In the genomic region with DNA sequence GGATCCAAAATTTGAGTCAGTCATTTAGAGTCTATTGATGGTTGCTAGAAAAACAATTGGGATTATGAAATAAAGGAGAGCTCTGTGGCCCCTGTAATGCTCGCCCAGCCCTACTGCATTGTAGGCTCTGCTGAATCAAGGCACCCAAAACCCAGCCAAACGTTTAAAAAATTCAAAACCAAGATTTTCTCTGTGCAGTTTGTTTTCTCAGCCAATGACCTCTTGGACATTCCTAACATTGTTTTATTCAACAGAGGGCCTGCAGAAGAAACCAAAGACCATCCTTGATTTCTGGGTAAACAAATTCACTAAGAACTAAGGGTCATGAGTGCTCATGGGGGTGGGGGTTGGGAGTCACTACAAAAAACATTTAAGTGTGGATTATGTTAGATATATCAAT, we compare ENCODE assay signal across 29 mouse cellular contexts. TPM values are rescaled to one million over a fixed set of nuclear protein-coding genes. Genes with fewer than 3 reads are reported as not detected.
"Had no signal": no experiment of that assay in that cellular context is flagged by ENCODE, and none has a peak within 500 bp of the region (broad histone marks: within the 10 kb centered on the region; RNA-seq: fewer than 3 reads in every experiment).

A gene (minus strand): TSS at position 101 of the 400 bp plus-strand sequence.

- H3K4me3 ChIP-seq: gastrocnemius, adult 2 months; heart, embryonic 10.5 days; heart, embryonic 12.5 days; hindbrain, embryonic 10.5 days; hindbrain, embryonic 13.5 days; hindbrain, embryonic 15.5 days; layer of hippocampus, adult 2 months; left cerebral cortex, adult 2 months; limb, embryonic 10.5 days; limb, embryonic 12.5 days; liver, embryonic 13.5 days; liver, embryonic 15.5 days had no signal

- ATAC-seq: hindbrain, postnatal 0 days; intestine, embryonic 16.5 days had no signal

- DNase-seq: gastrocnemius, adult 2 months; gastrocnemius, postnatal 10 days; gastrocnemius, postnatal 25 days; heart, adult 18-20 months; heart, postnatal 10 days; heart, postnatal 4 days; kidney, adult 11 months; kidney, adult 2 months; kidney, postnatal 14 days; kidney, postnatal 36 days; liver; liver, embryonic 13.5 days had no signal

- H3K4me2 ChIP-seq: heart, embryonic 12.5 days; hindbrain, embryonic 13.5 days; hindbrain, embryonic 15.5 days; limb, embryonic 12.5 days; liver, embryonic 13.5 days; liver, embryonic 15.5 days had no signal

- H3K4me1 ChIP-seq: heart, embryonic 10.5 days; hindbrain, embryonic 10.5 days; limb, embryonic 10.5 days; liver, embryonic 13.5 days; liver, embryonic 15.5 days had no signal

- H3K9me3 ChIP-seq: heart, embryonic 10.5 days; heart, embryonic 12.5 days; hindbrain, embryonic 10.5 days; hindbrain, embryonic 13.5 days; hindbrain, embryonic 15.5 days; limb, embryonic 10.5 days; limb, embryonic 12.5 days; liver, embryonic 13.5 days; liver, embryonic 15.5 days had no signal

- H3K36me3 ChIP-seq: hindbrain, embryonic 15.5 days had no signal

- H3K27ac ChIP-seq: gastrocnemius, adult 2 months; heart, embryonic 10.5 days; hindbrain, embryonic 10.5 days; hindbrain, embryonic 13.5 days; hindbrain, embryonic 15.5 days; hindbrain, postnatal 0 days; layer of hippocampus, adult 2 months; left cerebral cortex, adult 2 months; limb, embryonic 10.5 days; limb, embryonic 12.5 days; liver, embryonic 13.5 days; liver, embryonic 15.5 days had no signal

- H3K9ac ChIP-seq: heart, embryonic 12.5 days; hindbrain, embryonic 13.5 days; hindbrain, embryonic 15.5 days; limb, embryonic 12.5 days; liver, embryonic 13.5 days; liver, embryonic 15.5 days had no signal

RNA-seq across cellular contexts. Expression of the gene that starts here (rescaled TPM):
- polyA plus RNA-seq: heart, embryonic 12.5 days; heart, embryonic 14.5 days; heart, embryonic 16.5 days; hindbrain, embryonic 13.5 days; hindbrain, embryonic 15.5 days; intestine, embryonic 14.5 days; intestine, embryonic 16.5 days; large intestine, adult 2 months; limb, embryonic 10.5 days; limb, embryonic 12.5 days; limb, embryonic 14.5 days had no signal
